Mouse (Mus musculus) midbrain, postnatal 0 days (tissue): ENCODE results near the gene Nccrp1. TPM values are rescaled to one million over a fixed set of nuclear protein-coding genes. Genes with fewer than 3 reads are reported as not detected.
A peak's percentile ranks its signal among the peaks of the same experiment; 100 is the strongest.

Experiments used
- ATAC-seq: fragments of 200-750 bp; cut with Nextera tagmentation; 2 replicates; pipeline ENCODE4 v1.8.0; 2017; ENCODE audit warnings: moderate number of reproducible peaks, mild to moderate bottlenecking, moderate TSS enrichment, moderate library complexity; ENCODE audit not compliant: low FRiP score
- DNase-seq: peaks from one replicate; pipeline ENCODE4 v3.0.0-alpha.2; 2015; ENCODE audit warnings: low spot score
- H3K27ac ChIP-seq: fragments of 300-500 bp; sonication (generic); 2 replicates; pipeline ENCODE4 v1.5.1; 2014; ENCODE audit warnings: low read depth, mild to moderate bottlenecking, low read length, mixed read lengths
- H3K27me3 ChIP-seq: fragments of 300-500 bp; sonication (generic); 2 replicates; pipeline ENCODE4 v1.6.1; 2014; ENCODE audit warnings: low read length, control low read depth, mixed read lengths; ENCODE audit not compliant: insufficient read depth
- H3K36me3 ChIP-seq: fragments of 300-500 bp; sonication (generic); 2 replicates; pipeline ENCODE4 v1.6.1; 2014; ENCODE audit warnings: low read length, control low read depth, mixed read lengths; ENCODE audit not compliant: insufficient read depth
- H3K4me1 ChIP-seq: fragments of 300-500 bp; sonication (generic); 2 replicates; pipeline ENCODE4 v1.6.1; 2014; ENCODE audit warnings: mild to moderate bottlenecking, control low read depth, antibody characterized with exemption, low read length, mixed read lengths; ENCODE audit not compliant: insufficient read depth
- H3K4me2 ChIP-seq: fragments of 300-500 bp; sonication (generic); 2 replicates; pipeline ENCODE4 v1.6.1; 2014; ENCODE audit warnings: low read depth, mild to moderate bottlenecking, low read length, mixed read lengths; ENCODE audit not compliant: poor library complexity, severe bottlenecking
- H3K4me3 ChIP-seq: fragments of 300-500 bp; sonication (generic); 2 replicates; pipeline ENCODE4 v1.5.1; 2014; ENCODE audit warnings: low read depth, mild to moderate bottlenecking, low read length, moderate library complexity
- H3K9ac ChIP-seq: fragments of 300-500 bp; sonication (generic); replicated peaks from 2 replicates; pipeline ENCODE4 v1.6.1; 2014; ENCODE audit warnings: mild to moderate bottlenecking, low read length, moderate library complexity, mixed read lengths; ENCODE audit not compliant: poor library complexity, severe bottlenecking
- H3K9me3 ChIP-seq: fragments of 300-500 bp; sonication (generic); 2 replicates; pipeline ENCODE4 v1.6.1; 2016; ENCODE audit warnings: low read length, control low read depth
- CTCF ChIP-seq: IDR thresholded peaks from 2 replicates; pipeline ENCODE4 v1.5.1; 2016; ENCODE audit warnings: antibody characterized with exemption, mild to moderate bottlenecking
- WGBS: fragments of 180-500 bp; shearing (Covaris S2); extraction: QIAGEN DNeasy Blood & Tissue Kit; methylation state at CpG from one replicate; pipeline ENCODE4 v1.1.7; 2014; 5-methylcytosine and 5-hydroxymethylcytosine counted together
- microRNA-seq: library from miRNA; unstranded; fragments of <30 nt; microRNA quantifications from one replicate; pipeline ENCODE4, GENCODE M21; 2016; ENCODE audit warnings: borderline number of aligned reads
- polyA plus RNA-seq: library from polyadenylated mRNA; unstranded; fragments of >200 nt; fragmentation: Nextera tagmentation; extraction: Ambion mirVana; gene quantifications from 2 replicates; pipeline ENCODE4 v1.2.1, GENCODE M21; 2015
- total RNA-seq: library from RNA; depleted of rRNA; stranded (reverse); fragments of >200 nt; gene quantifications from 2 replicates; pipeline ENCODE4 v1.2.3, GENCODE M21; 2014; rRNA removed

Nccrp1 gene
- total and polyA plus RNA-seq, 2 experiments from 2014 or later: 0.16 to 1.4 TPM

DNA sequence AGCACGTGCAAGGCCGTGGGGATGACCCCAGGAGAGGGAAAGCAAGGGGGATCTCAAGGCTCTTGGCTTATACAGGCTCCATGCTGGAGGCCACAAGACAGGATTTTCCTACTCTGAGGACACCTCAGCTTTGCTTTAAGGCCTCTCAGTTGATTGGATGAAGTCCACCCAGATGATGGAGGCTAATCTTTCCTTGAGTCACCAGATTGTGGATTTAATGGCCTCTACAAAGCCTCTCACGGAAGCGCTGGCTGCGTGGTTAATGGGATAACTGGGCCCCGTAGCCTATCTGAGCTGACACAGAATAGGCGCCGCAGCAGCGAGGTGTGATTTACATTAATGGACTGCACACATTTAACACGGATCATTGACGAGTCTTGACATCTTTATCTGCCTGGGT lies 51.6 kb downstream of the Nccrp1 start:
- ATAC-seq: no peak
- WGBS: 26% methylated on average over 11 of the region's 11 CpGs
- no peak for TF ChIP-seq CTCF

More for the DNA sequence above, 51.6 kb downstream of the Nccrp1 start:
- Histone ChIP-seq H3K9me3 (no peaks in the 10 kb centered on the region), H3K27ac (no peak overlapping the region), H3K27me3 (no peaks in the 10 kb centered on the region), H3K36me3 (no peaks in the 10 kb centered on the region), H3K9ac (no peak overlapping the region), H3K4me3 (no peak overlapping the region), H3K4me2 (no peak overlapping the region), H3K4me1 (no peaks in the 10 kb centered on the region)
- peak; percentile 4 for DNase-seq

Small RNA genes lying within 50 kb of the gene (microRNA-seq; reads per million reads assigned to microRNA genes)
- 1.0 reads per million for gene Mir7049

Other genes with a start within 250 kb of the Nccrp1 start
- 8.6 and 17.3 TPM in 2 replicates for gene Dll3, start 245.0 kb downstream of the Nccrp1 start, total RNA-seq
- gene Dll3, start 245.0 kb downstream of the Nccrp1 start, polyA plus RNA-seq: 17.6 and 18.1 TPM in 2 replicates
- gene Timm50, start 235.2 kb downstream of the Nccrp1 start, total RNA-seq: 59.2 and 76.3 TPM in 2 replicates
- gene Timm50, start 235.2 kb downstream of the Nccrp1 start, polyA plus RNA-seq: 112 and 120 TPM in 2 replicates
- 99.5 and 104 TPM in 2 replicates for gene Supt5, start 208.5 kb downstream of the Nccrp1 start, total RNA-seq
- gene Supt5, start 208.5 kb downstream of the Nccrp1 start, polyA plus RNA-seq: 84.8 and 86.1 TPM in 2 replicates
- 158 and 163 TPM in 2 replicates for gene Rps16, start 196.6 kb downstream of the Nccrp1 start, total RNA-seq
- 536 and 539 TPM in 2 replicates for gene Rps16, start 196.6 kb downstream of the Nccrp1 start, polyA plus RNA-seq
- 15.3 and 19.4 TPM in 2 replicates for gene Plekhg2, start 174.7 kb downstream of the Nccrp1 start, total RNA-seq
- 7.9 and 8.0 TPM in 2 replicates for gene Plekhg2, start 174.7 kb downstream of the Nccrp1 start, polyA plus RNA-seq
- 3.0 and 4.1 TPM in 2 replicates for gene Zfp36, start 167.0 kb downstream of the Nccrp1 start, total RNA-seq
- gene Zfp36, start 167.0 kb downstream of the Nccrp1 start, polyA plus RNA-seq: 2.9 and 3.4 TPM in 2 replicates
- 30.7 and 37.9 TPM in 2 replicates for gene Med29, start 154.5 kb downstream of the Nccrp1 start, total RNA-seq
- gene Med29, start 154.5 kb downstream of the Nccrp1 start, polyA plus RNA-seq: 41.6 and 43.2 TPM in 2 replicates
- 80.3 and 84.2 TPM in 2 replicates for gene Paf1, start 154.3 kb downstream of the Nccrp1 start, total RNA-seq
- 89.3 and 90.0 TPM in 2 replicates for gene Paf1, start 154.3 kb downstream of the Nccrp1 start, polyA plus RNA-seq
- gene Gmfg, start 109.8 kb downstream of the Nccrp1 start, total RNA-seq: 4.3 TPM in 1 of 2 replicates, not detected in the other
- gene Gmfg, start 109.8 kb downstream of the Nccrp1 start, polyA plus RNA-seq: 3.4 and 4.0 TPM in 2 replicates
- gene Lrfn1, start 95.3 kb downstream of the Nccrp1 start, total RNA-seq: 132 and 137 TPM in 2 replicates
- 18.4 and 20.6 TPM in 2 replicates for gene Lrfn1, start 95.3 kb downstream of the Nccrp1 start, polyA plus RNA-seq
- not detected in 2 replicates for gene Ifnl2, start 36.8 kb downstream of the Nccrp1 start, total RNA-seq
- not detected in 2 replicates for gene Ifnl2, start 36.8 kb downstream of the Nccrp1 start, polyA plus RNA-seq
- not detected in 2 replicates for gene Ifnl3, start 24.4 kb downstream of the Nccrp1 start, total RNA-seq
- gene Ifnl3, start 24.4 kb downstream of the Nccrp1 start, polyA plus RNA-seq: not detected in 2 replicates
- not detected in 2 replicates for gene Sycn, start 6.4 kb downstream of the Nccrp1 start, total RNA-seq
- not detected in 2 replicates for gene Sycn, start 6.4 kb downstream of the Nccrp1 start, polyA plus RNA-seq
- 48.2 and 56.0 TPM in 2 replicates for gene Samd4b, start 50.9 kb upstream of the Nccrp1 start, total RNA-seq
- 17.6 and 19.2 TPM in 2 replicates for gene Samd4b, start 50.9 kb upstream of the Nccrp1 start, polyA plus RNA-seq
- 13.3 and 19.8 TPM in 2 replicates for gene Pak4, start 50.9 kb upstream of the Nccrp1 start, total RNA-seq
- 8.9 and 9.6 TPM in 2 replicates for gene Pak4, start 50.9 kb upstream of the Nccrp1 start, polyA plus RNA-seq
- gene Acp7, start 84.1 kb upstream of the Nccrp1 start, total RNA-seq: 1.3 and 2.6 TPM in 2 replicates
- 0.22 and 0.55 TPM in 2 replicates for gene Acp7, start 84.1 kb upstream of the Nccrp1 start, polyA plus RNA-seq
- gene Fbxo27, start 145.6 kb upstream of the Nccrp1 start, total RNA-seq: 7.4 and 8.2 TPM in 2 replicates
- gene Fbxo27, start 145.6 kb upstream of the Nccrp1 start, polyA plus RNA-seq: 10.4 and 12.2 TPM in 2 replicates
- gene Fbxo17, start 169.6 kb upstream of the Nccrp1 start, total RNA-seq: 1.7 and 2.8 TPM in 2 replicates
- 5.5 and 6.1 TPM in 2 replicates for gene Fbxo17, start 169.6 kb upstream of the Nccrp1 start, polyA plus RNA-seq
- gene Mrps12, start 194.6 kb upstream of the Nccrp1 start, total RNA-seq: 48.6 and 67.5 TPM in 2 replicates
- gene Mrps12, start 194.6 kb upstream of the Nccrp1 start, polyA plus RNA-seq: 97.3 and 106 TPM in 2 replicates
- 17.8 and 18.6 TPM in 2 replicates for gene Sars2, start 194.7 kb upstream of the Nccrp1 start, total RNA-seq
- gene Sars2, start 194.7 kb upstream of the Nccrp1 start, polyA plus RNA-seq: 16.2 and 19.3 TPM in 2 replicates
- not detected in 2 replicates for gene Ccer2, start 208.9 kb upstream of the Nccrp1 start, total RNA-seq
- gene Ccer2, start 208.9 kb upstream of the Nccrp1 start, polyA plus RNA-seq: 1.4 and 1.8 TPM in 2 replicates
- 64.8 and 85.9 TPM in 2 replicates for gene Sirt2, start 219.5 kb upstream of the Nccrp1 start, total RNA-seq
- gene Sirt2, start 219.5 kb upstream of the Nccrp1 start, polyA plus RNA-seq: 111 and 120 TPM in 2 replicates
- gene Nfkbib, start 220.3 kb upstream of the Nccrp1 start, total RNA-seq: 18.3 and 19.7 TPM in 2 replicates
- gene Nfkbib, start 220.3 kb upstream of the Nccrp1 start, polyA plus RNA-seq: 58.5 and 65.3 TPM in 2 replicates
- 0.80 and 1.0 TPM in 2 replicates for gene Rinl, start 241.7 kb upstream of the Nccrp1 start, total RNA-seq
- gene Rinl, start 241.7 kb upstream of the Nccrp1 start, polyA plus RNA-seq: 1.9 TPM in 2 replicates